ENCODE assay signal across 22 mouse cellular contexts in genomic region chr9:97414876-97415668, GRCm38 (mm10). TPM values are rescaled to one million over a fixed set of nuclear protein-coding genes. Genes with fewer than 3 reads are reported as not detected.
"Had no signal": no experiment of that assay in that cellular context is flagged by ENCODE, and none has a peak within 500 bp of the region (broad histone marks: within the 10 kb centered on the region; RNA-seq: fewer than 3 reads in every experiment).

No protein-coding gene starts in this region.

- H3K27me3 ChIP-seq: liver, embryonic 15.5 days; midbrain, embryonic 13.5 days; stomach, embryonic 15.5 days had no signal

- H3K27ac ChIP-seq: kidney, postnatal 0 days; left cerebral cortex, adult 2 months; limb, embryonic 10.5 days; liver, embryonic 15.5 days; midbrain, embryonic 13.5 days; stomach, embryonic 15.5 days had no signal

- H3K4me1 ChIP-seq: limb, embryonic 10.5 days; liver, embryonic 15.5 days; midbrain, embryonic 13.5 days; stomach, embryonic 15.5 days had no signal

- H3K9me3 ChIP-seq: limb, embryonic 10.5 days; liver, embryonic 15.5 days; stomach, embryonic 15.5 days had no signal

- H3K4me3 ChIP-seq: left cerebral cortex, adult 2 months; limb, embryonic 10.5 days; liver, embryonic 15.5 days; midbrain, embryonic 13.5 days; stomach, embryonic 15.5 days had no signal

- ATAC-seq: lung, postnatal 0 days; midbrain, embryonic 13.5 days had no signal

- H3K4me2 ChIP-seq: liver, embryonic 11.5 days; liver, embryonic 15.5 days; midbrain, embryonic 13.5 days; stomach, embryonic 15.5 days had no signal

- H3K36me3 ChIP-seq: limb, embryonic 10.5 days; liver, embryonic 15.5 days; midbrain, embryonic 13.5 days; stomach, embryonic 15.5 days had no signal

- DNase-seq: kidney, adult 11 months; kidney, adult 9 months; kidney, postnatal 36 days; lung, adult 2 months; lung, postnatal 36 days; thymus, postnatal 36 days had no signal

- H3K9ac ChIP-seq: liver, embryonic 15.5 days; midbrain, embryonic 13.5 days; stomach, embryonic 15.5 days had no signal

RNA-seq across cellular contexts. Expression of gene Trim42, which starts 45.3 kb away (rescaled TPM):
- total RNA-seq: layer of hippocampus, adult 18-20 months; left cerebral cortex, adult 2 months; left cerebral cortex, postnatal 14 days; megakaryocyte progenitor cell, adult 5-6 weeks; midbrain, postnatal 0 days had no signal
- polyA plus RNA-seq: kidney, postnatal 0 days; limb, embryonic 10.5 days; limb, embryonic 14.5 days; liver, embryonic 11.5 days; liver, embryonic 15.5 days; lung, adult 2 months; lung, postnatal 0 days; midbrain, embryonic 13.5 days; midbrain, postnatal 0 days; neural tube, embryonic 14.5 days; spleen, adult 2 months; stomach, embryonic 15.5 days; thymus, postnatal 0 days had no signal
